Mouse (Mus musculus) spleen, adult 2 months (tissue): ENCODE measurements at regions not wholly inside any gene's neighbourhood (a gene's known extent, or its start where the extent isn't known, plus 50 kb on each side); places are given as distances from the start of the nearest gene placed in this dataset.

ENCODE experiments used
- CTCF ChIP-seq: fragments of 200-500 bp; IDR thresholded peaks from 2 replicates; pipeline ENCODE4 v1.5.1; 2011; ENCODE audit warnings: mild to moderate bottlenecking, inconsistent platforms; ENCODE audit not compliant: insufficient read depth, insufficient read length, insufficient replicate concordance; ENCODE audit errors: extremely low read depth
- POLR2A ChIP-seq: fragments of 200-500 bp; IDR thresholded peaks from 2 replicates; pipeline ENCODE4 v1.6.1; 2011; ENCODE audit warnings: low read depth, low read length, inconsistent platforms

DNA sequence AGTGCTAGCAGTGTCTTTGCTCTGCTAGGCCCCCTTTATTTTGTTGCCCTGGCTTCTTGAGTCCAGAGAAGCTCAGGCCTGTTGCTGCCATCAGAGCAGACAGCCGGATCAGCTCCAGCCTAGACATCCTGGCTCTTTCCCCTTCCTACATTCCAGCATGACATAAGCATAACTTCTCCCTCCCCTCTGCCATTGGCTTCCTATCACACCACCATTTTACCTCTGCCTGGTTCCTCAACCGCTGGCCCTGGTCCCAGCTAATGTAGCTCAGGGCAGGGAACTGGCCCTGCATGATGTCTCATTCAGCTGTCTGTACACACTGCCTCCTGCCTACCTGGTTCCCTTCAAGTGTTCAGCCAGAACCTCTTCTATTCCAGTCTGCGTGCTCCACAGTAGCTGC is 146.5 kb downstream of the Tmem121 start:
- TF ChIP-seq POLR2A = no peak
- no peak for TF ChIP-seq CTCF
